Mouse (Mus musculus) CH12.LX (cell line): ENCODE results near the gene Btf3.

Experiments
- CHD2 ChIP-seq: IDR thresholded peaks from 2 replicates; pipeline ENCODE4 v1.6.1; 2011; ENCODE audit warnings: low read length, improper control_type of control experiment
- CTCF ChIP-seq, 2 experiments: IDR thresholded peaks in 1 of 2; conservative IDR thresholded peaks in 1 of 2; 2 replicates each; pipeline ENCODE4 v1.5.1; 2011 to 2012; ENCODE audit warnings: low read depth in 2 of 2, low read length in 2 of 2, improper control_type of control experiment in 1 of 2, inconsistent platforms in 1 of 2, mild to moderate bottlenecking in 1 of 2, moderate library complexity in 1 of 2
- E2F4 ChIP-seq: IDR thresholded peaks from 2 replicates; pipeline ENCODE4 v1.6.1; 2011; ENCODE audit warnings: low read depth, low read length, improper control_type of control experiment; ENCODE audit not compliant: insufficient replicate concordance
- EP300 ChIP-seq: IDR thresholded peaks from 2 replicates; pipeline ENCODE4 v1.6.1; 2011; ENCODE audit warnings: low read length, improper control_type of control experiment
- GABPA ChIP-seq: IDR thresholded peaks from 2 replicates; pipeline ENCODE4 v1.6.1; 2012; ENCODE audit warnings: low read depth, low read length, improper control_type of control experiment, inconsistent platforms; ENCODE audit not compliant: insufficient replicate concordance
- HCFC1 ChIP-seq: IDR thresholded peaks from 2 replicates; pipeline ENCODE4 v1.6.1; 2012; ENCODE audit warnings: low read depth, mild to moderate bottlenecking, inconsistent platforms, low read length, improper control_type of control experiment
- IRF4 ChIP-seq: IDR thresholded peaks from 2 replicates; pipeline ENCODE4 v1.6.1; 2014; ENCODE audit warnings: low read depth, mild to moderate bottlenecking, inconsistent platforms, low read length, improper control_type of control experiment
- KAT2A ChIP-seq: IDR thresholded peaks from 2 replicates; pipeline ENCODE4 v1.6.1; 2012; ENCODE audit warnings: low read length, improper control_type of control experiment, inconsistent platforms; ENCODE audit not compliant: insufficient replicate concordance
- MAX ChIP-seq: IDR thresholded peaks from 2 replicates; pipeline ENCODE4 v1.6.1; 2011; ENCODE audit warnings: low read length, improper control_type of control experiment
- PAX5 ChIP-seq: IDR thresholded peaks from 2 replicates; pipeline ENCODE4 v1.6.1; 2012; ENCODE audit warnings: low read length, inconsistent platforms, mixed read lengths
- POLR2AphosphoS2 ChIP-seq: IDR thresholded peaks from 2 replicates; pipeline ENCODE4 v1.6.1; 2011; ENCODE audit warnings: low read depth, low read length, improper control_type of control experiment
- UBTF ChIP-seq: IDR thresholded peaks from 2 replicates; pipeline ENCODE4 v1.6.1; 2012; ENCODE audit warnings: low read depth, mild to moderate bottlenecking, inconsistent platforms, low read length, improper control_type of control experiment, moderate library complexity

DNA sequence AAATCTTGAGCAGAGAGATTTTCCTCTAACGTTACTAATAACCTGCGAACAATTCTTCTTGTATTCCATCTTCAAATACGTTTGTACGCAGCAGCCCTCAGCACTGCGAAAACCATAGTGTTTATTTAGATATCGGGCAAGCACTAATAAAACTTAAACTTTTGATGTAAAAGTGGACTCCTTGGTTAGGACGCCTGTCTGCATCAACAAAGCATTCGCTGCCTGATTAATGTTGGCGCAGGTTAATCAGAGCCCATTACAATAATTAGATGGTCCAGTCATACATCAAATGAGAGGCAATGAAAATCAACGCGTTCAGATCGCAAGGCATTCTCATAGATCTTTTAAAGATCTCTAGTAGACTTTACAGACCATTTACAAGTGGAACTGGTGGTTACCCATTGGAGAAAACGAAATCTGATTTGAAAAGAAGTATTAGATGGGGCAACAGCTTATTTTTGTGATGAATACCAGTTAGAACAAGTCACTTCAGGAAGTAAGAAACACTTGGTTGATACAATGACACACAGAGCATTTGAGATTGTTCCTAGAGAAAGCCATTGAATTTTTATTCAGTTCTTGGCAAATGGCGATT is 35.7 kb upstream of the Btf3 start:
- TF ChIP-seq KAT2A (no peak), UBTF (no peak), MAX (no peak), E2F4 (no peak), CHD2 (no peak), CTCF (conservative IDR thresholded peaks at IDR 0.05 in 1 of 2, IDR thresholded peaks at IDR 0.05 in 1 of 2; ENCODE audit: low read depth in 2 of 2, low read length in 2 of 2) (no peak), POLR2AphosphoS2 (no peak), PAX5 (no peak), GABPA (no peak), IRF4 (no peak), HCFC1 (no peak), EP300 (no peak)
